Mouse (Mus musculus): ENCODE results near the gene Isca1.

- TF ChIP-seq GATA1 (IDR thresholded peaks at IDR 0.05; ENCODE audit: low read length) = no peak
- TF ChIP-seq TAL1 (IDR thresholded peaks at IDR 0.05; ENCODE audit: low read length) = no peak
Observed at GRCm38 (mm10) chr13:59766786-59767515, 2.7 kb downstream of the Isca1 start.
